Mouse (Mus musculus): ENCODE data around the gene Olfr769. TPM values are rescaled to one million over a fixed set of nuclear protein-coding genes. Genes with fewer than 3 reads are reported as not detected.

Olfr769 gene
- total and polyA plus RNA-seq, 3 experiments: not detected

GRCm38 (mm10) chr10:129068877-129069276, 48.8 kb downstream of the Olfr769 start, which contains the start of gene Olfr766-ps1:
Olfr766-ps1 (minus strand) TSS chr10:129068977.
- Histone ChIP-seq H3K27me3 (replicated peaks) (no peaks in the 10 kb centered on the region), H3K79me2 (replicated peaks; ENCODE audit: control insufficient read depth, extremely low read depth, insufficient read depth, poor library complexity, severe bottlenecking) (no peaks in the 10 kb centered on the region), H3K27ac (ENCODE audit: insufficient read depth, low read depth) (no peak within 1 kb of the TSS), H3K4me1 (ENCODE audit: control insufficient read depth in 1 of 2, insufficient read depth in 2 of 2) (no peaks in the 10 kb centered on the region), H3K4me2 (ENCODE audit: insufficient read depth, low read depth, poor library complexity, severe bottlenecking) (no peak within 1 kb of the TSS), H3K4me3 (replicated peaks in 1 of 3; ENCODE audit: low read depth in 2 of 3, low read length in 2 of 3, poor library complexity in 1 of 3) (no peak within 1 kb of the TSS), H3K9me3 (replicated peaks; ENCODE audit: low read length) (no peaks in the 10 kb centered on the region), H3K9ac (ENCODE audit: insufficient read depth, low read depth) (no peak within 1 kb of the TSS), H3K36me3 (replicated peaks in 1 of 2; ENCODE audit: control insufficient read depth in 1 of 2, insufficient read depth in 1 of 2, low read length in 1 of 2) (no peaks in the 10 kb centered on the region)
- DNase-seq (ENCODE audit: extremely low read depth): no peak
- no peak for TF ChIP-seq MAFK (IDR thresholded peaks at IDR 0.05; ENCODE audit: insufficient replicate concordance, low read length)
- TF ChIP-seq ZMIZ1 (IDR thresholded peaks at IDR 0.05; ENCODE audit: low read depth, low read length): no peak
- TF ChIP-seq E2F4 (IDR thresholded peaks at IDR 0.05; ENCODE audit: insufficient replicate concordance, low read depth, low read length): no peak
- TF ChIP-seq ZKSCAN1 (IDR thresholded peaks at IDR 0.05; ENCODE audit: borderline replicate concordance, low read depth, low read length): no peak
- in situ Hi-C loops (cut with MboI; ENCODE audit: low pct_ligation_motif_present, low pct_unique_long_range_greater_than_20kb, low sequenced_read_pairs): no loop called here
- dilution Hi-C loops (cut with MboI; ENCODE audit: extremely low pct_ligation_motif_present, extremely low pct_unique_long_range_greater_than_20kb, low sequenced_read_pairs): no loop called here

Other genes starting within 250 kb of the Olfr769 start
Only the 20 nearest of the 24 such genes appear.
- gene Rdh5, start 195.0 kb downstream of the Olfr769 start, total RNA-seq (2012; rRNA removed): 2.6 and 4.3 TPM in 2 replicates
- gene Rdh5, start 195.0 kb downstream of the Olfr769 start, total RNA-seq (2014; rRNA removed): 3.8 and 5.2 TPM in 2 replicates
- gene Rdh5, start 195.0 kb downstream of the Olfr769 start, polyA plus RNA-seq (2012; ENCODE audit: insufficient read length, low read depth): 4.6 and 6.2 TPM in 2 replicates
- 67.8 and 74.4 TPM in 2 replicates for gene Bloc1s1, start 193.8 kb downstream of the Olfr769 start, total RNA-seq (2012; rRNA removed)
- gene Bloc1s1, start 193.8 kb downstream of the Olfr769 start, total RNA-seq (2014; rRNA removed): 33.6 and 34.1 TPM in 2 replicates
- gene Bloc1s1, start 193.8 kb downstream of the Olfr769 start, polyA plus RNA-seq (2012; ENCODE audit: insufficient read length, low read depth): 37.1 and 46.9 TPM in 2 replicates
- 0.34 and 0.64 TPM in 2 replicates for gene Itga7, start 184.0 kb downstream of the Olfr769 start, total RNA-seq (2012; rRNA removed)
- gene Itga7, start 184.0 kb downstream of the Olfr769 start, total RNA-seq (2014; rRNA removed): 0.14 and 0.55 TPM in 2 replicates
- 0.63 and 0.74 TPM in 2 replicates for gene Itga7, start 184.0 kb downstream of the Olfr769 start, polyA plus RNA-seq (2012; ENCODE audit: insufficient read length, low read depth)
- not detected in 2 replicates for gene Mettl7b, start 156.9 kb downstream of the Olfr769 start, total RNA-seq (2012; rRNA removed)
- not detected in 2 replicates for gene Mettl7b, start 156.9 kb downstream of the Olfr769 start, total RNA-seq (2014; rRNA removed)
- gene Mettl7b, start 156.9 kb downstream of the Olfr769 start, polyA plus RNA-seq (2012; ENCODE audit: insufficient read length, low read depth): not detected in 2 replicates
- not detected in 2 replicates for gene Olfr9, start 128.4 kb downstream of the Olfr769 start, total RNA-seq (2012; rRNA removed)
- gene Olfr9, start 128.4 kb downstream of the Olfr769 start, total RNA-seq (2014; rRNA removed): not detected in 2 replicates
- not detected in 2 replicates for gene Olfr9, start 128.4 kb downstream of the Olfr769 start, polyA plus RNA-seq (2012; ENCODE audit: insufficient read length, low read depth)
- not detected in 2 replicates for gene Olfr763, start 107.1 kb downstream of the Olfr769 start, total RNA-seq (2012; rRNA removed)
- not detected in 2 replicates for gene Olfr763, start 107.1 kb downstream of the Olfr769 start, total RNA-seq (2014; rRNA removed)
- not detected in 2 replicates for gene Olfr763, start 107.1 kb downstream of the Olfr769 start, polyA plus RNA-seq (2012; ENCODE audit: insufficient read length, low read depth)
- gene Olfr764-ps1, start 78.0 kb downstream of the Olfr769 start, total RNA-seq (2012; rRNA removed): not detected in 2 replicates
- not detected in 2 replicates for gene Olfr764-ps1, start 78.0 kb downstream of the Olfr769 start, total RNA-seq (2014; rRNA removed)
- gene Olfr764-ps1, start 78.0 kb downstream of the Olfr769 start, polyA plus RNA-seq (2012; ENCODE audit: insufficient read length, low read depth): not detected in 2 replicates
- not detected in 2 replicates for gene Olfr765, start 67.9 kb downstream of the Olfr769 start, total RNA-seq (2012; rRNA removed)
- gene Olfr765, start 67.9 kb downstream of the Olfr769 start, total RNA-seq (2014; rRNA removed): not detected in 2 replicates
- not detected in 2 replicates for gene Olfr765, start 67.9 kb downstream of the Olfr769 start, polyA plus RNA-seq (2012; ENCODE audit: insufficient read length, low read depth)
- gene Olfr766-ps1, start 48.9 kb downstream of the Olfr769 start, total RNA-seq (2012; rRNA removed): not detected in 2 replicates
- not detected in 2 replicates for gene Olfr766-ps1, start 48.9 kb downstream of the Olfr769 start, total RNA-seq (2014; rRNA removed)
- gene Olfr766-ps1, start 48.9 kb downstream of the Olfr769 start, polyA plus RNA-seq (2012; ENCODE audit: insufficient read length, low read depth): not detected in 2 replicates
- not detected in 2 replicates for gene Olfr767, start 35.0 kb downstream of the Olfr769 start, total RNA-seq (2012; rRNA removed)
- not detected in 2 replicates for gene Olfr767, start 35.0 kb downstream of the Olfr769 start, total RNA-seq (2014; rRNA removed)
- not detected in 2 replicates for gene Olfr767, start 35.0 kb downstream of the Olfr769 start, polyA plus RNA-seq (2012; ENCODE audit: insufficient read length, low read depth)
- gene Olfr768, start 18.5 kb downstream of the Olfr769 start, total RNA-seq (2012; rRNA removed): not detected in 2 replicates
- gene Olfr768, start 18.5 kb downstream of the Olfr769 start, total RNA-seq (2014; rRNA removed): not detected in 2 replicates
- not detected in 2 replicates for gene Olfr768, start 18.5 kb downstream of the Olfr769 start, polyA plus RNA-seq (2012; ENCODE audit: insufficient read length, low read depth)
- gene Olfr770, start 21.1 kb upstream of the Olfr769 start, total RNA-seq (2012; rRNA removed): not detected in 2 replicates
- gene Olfr770, start 21.1 kb upstream of the Olfr769 start, total RNA-seq (2014; rRNA removed): not detected in 2 replicates
- gene Olfr770, start 21.1 kb upstream of the Olfr769 start, polyA plus RNA-seq (2012; ENCODE audit: insufficient read length, low read depth): not detected in 2 replicates
- not detected in 2 replicates for gene Olfr771, start 46.9 kb upstream of the Olfr769 start, total RNA-seq (2012; rRNA removed)
- not detected in 2 replicates for gene Olfr771, start 46.9 kb upstream of the Olfr769 start, total RNA-seq (2014; rRNA removed)
- not detected in 2 replicates for gene Olfr771, start 46.9 kb upstream of the Olfr769 start, polyA plus RNA-seq (2012; ENCODE audit: insufficient read length, low read depth)
- gene Olfr772, start 60.1 kb upstream of the Olfr769 start, total RNA-seq (2012; rRNA removed): not detected in 2 replicates
- gene Olfr772, start 60.1 kb upstream of the Olfr769 start, total RNA-seq (2014; rRNA removed): not detected in 2 replicates
- gene Olfr772, start 60.1 kb upstream of the Olfr769 start, polyA plus RNA-seq (2012; ENCODE audit: insufficient read length, low read depth): not detected in 2 replicates
- gene Olfr773, start 69.6 kb upstream of the Olfr769 start, total RNA-seq (2012; rRNA removed): not detected in 2 replicates
- gene Olfr773, start 69.6 kb upstream of the Olfr769 start, total RNA-seq (2014; rRNA removed): not detected in 2 replicates
- gene Olfr773, start 69.6 kb upstream of the Olfr769 start, polyA plus RNA-seq (2012; ENCODE audit: insufficient read length, low read depth): not detected in 2 replicates
- not detected in 2 replicates for gene Olfr774, start 118.3 kb upstream of the Olfr769 start, total RNA-seq (2012; rRNA removed)
- gene Olfr774, start 118.3 kb upstream of the Olfr769 start, total RNA-seq (2014; rRNA removed): not detected in 2 replicates
- not detected in 2 replicates for gene Olfr774, start 118.3 kb upstream of the Olfr769 start, polyA plus RNA-seq (2012; ENCODE audit: insufficient read length, low read depth)
- gene Olfr775, start 130.6 kb upstream of the Olfr769 start, total RNA-seq (2012; rRNA removed): not detected in 2 replicates
- gene Olfr775, start 130.6 kb upstream of the Olfr769 start, total RNA-seq (2014; rRNA removed): not detected in 2 replicates
- gene Olfr775, start 130.6 kb upstream of the Olfr769 start, polyA plus RNA-seq (2012; ENCODE audit: insufficient read length, low read depth): not detected in 2 replicates
- gene Olfr776, start 141.3 kb upstream of the Olfr769 start, total RNA-seq (2012; rRNA removed): not detected in 2 replicates
- gene Olfr776, start 141.3 kb upstream of the Olfr769 start, total RNA-seq (2014; rRNA removed): not detected in 2 replicates
- not detected in 2 replicates for gene Olfr776, start 141.3 kb upstream of the Olfr769 start, polyA plus RNA-seq (2012; ENCODE audit: insufficient read length, low read depth)
- not detected in 2 replicates for gene Olfr777, start 153.6 kb upstream of the Olfr769 start, total RNA-seq (2012; rRNA removed)
- not detected in 2 replicates for gene Olfr777, start 153.6 kb upstream of the Olfr769 start, total RNA-seq (2014; rRNA removed)
- gene Olfr777, start 153.6 kb upstream of the Olfr769 start, polyA plus RNA-seq (2012; ENCODE audit: insufficient read length, low read depth): not detected in 2 replicates
- gene Olfr780, start 200.3 kb upstream of the Olfr769 start, total RNA-seq (2012; rRNA removed): not detected in 2 replicates
- not detected in 2 replicates for gene Olfr780, start 200.3 kb upstream of the Olfr769 start, total RNA-seq (2014; rRNA removed)
- not detected in 2 replicates for gene Olfr780, start 200.3 kb upstream of the Olfr769 start, polyA plus RNA-seq (2012; ENCODE audit: insufficient read length, low read depth)

All from CH12.LX (cell line).